Mouse (Mus musculus) right cerebral cortex, postnatal 14 days (tissue): ENCODE measurements around the gene Lsr.
"Not testable (repeated sequence)": the region's sequence is repeated elsewhere in the genome, so short reads cannot be mapped to it uniquely, and the experiment has no call there.

Source experiments
- DNase-seq: peaks from one replicate; pipeline ENCODE4 v3.0.0; 2022

The Lsr gene

DNA sequence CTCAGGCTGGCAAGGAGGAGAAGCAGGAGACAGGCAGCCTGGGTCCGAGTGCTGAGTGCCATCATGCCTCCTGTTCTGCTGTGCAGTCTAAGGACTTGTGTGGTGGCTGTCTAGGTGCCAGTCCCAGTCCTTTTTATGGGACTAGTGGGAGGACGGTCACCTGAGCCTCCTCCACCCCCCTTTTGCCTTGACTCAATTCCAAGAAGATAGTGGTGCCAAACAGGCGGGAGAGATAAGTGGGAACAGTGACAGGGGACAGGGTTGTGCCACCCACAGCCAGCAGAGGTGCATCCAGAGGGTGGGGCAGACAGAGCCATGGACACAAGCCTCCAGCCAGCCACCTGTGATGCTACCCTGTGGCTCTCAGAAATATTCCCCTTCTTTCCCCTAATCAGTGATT, 49.2 kb downstream of the Lsr start:
- no peak for DNase-seq

DNA sequence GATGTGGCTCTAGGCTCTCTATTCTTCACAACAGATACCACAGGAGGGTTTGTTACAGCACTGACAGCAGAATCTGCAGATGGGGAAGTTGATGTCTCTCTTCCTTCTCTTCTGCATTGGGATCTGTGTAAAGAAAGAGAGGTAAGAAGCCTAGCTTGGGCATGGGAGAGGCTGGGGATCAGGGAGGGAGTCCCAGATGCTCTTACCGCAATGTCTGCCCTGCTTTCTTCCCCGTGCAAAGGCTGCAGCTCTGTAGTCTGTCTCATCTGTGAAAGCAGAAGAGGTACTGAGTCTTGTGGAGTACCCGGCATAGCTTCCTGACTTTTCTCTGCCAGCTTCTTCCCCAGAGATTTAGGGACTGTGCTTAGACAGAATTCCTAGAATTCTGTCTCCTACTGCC, 50.8 kb downstream of the Lsr start:
- DNase-seq: not testable (repeated sequence)

GRCm38 (mm10) chr7:30920217-30920616, 53.0 kb downstream of the Lsr start:
- no peak for DNase-seq

DNA sequence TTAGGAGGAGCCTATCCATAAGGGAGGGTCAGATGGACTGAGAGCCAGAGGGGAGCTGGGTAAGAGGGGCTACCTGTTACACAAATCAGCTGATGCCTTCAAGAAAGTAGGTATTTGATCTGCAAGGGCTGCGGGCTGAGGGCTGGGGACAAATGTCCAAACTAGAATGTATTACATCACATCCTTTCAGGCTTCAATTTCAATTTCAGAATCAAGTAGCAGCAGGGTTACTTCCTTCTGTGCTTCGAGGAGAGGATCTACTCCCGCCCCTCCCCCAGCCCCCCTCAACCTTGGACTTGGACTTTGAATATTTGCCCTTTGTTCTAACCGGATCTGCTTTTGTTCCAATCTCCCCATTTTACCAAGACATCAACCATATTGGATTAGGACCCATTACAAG, 56.0 kb downstream of the Lsr start:
- DNase-seq: no peak

- no peak for DNase-seq
These were observed 56.6 kb downstream of the Lsr start for GRCm38 (mm10) chr7:30916713-30917112.

DNA sequence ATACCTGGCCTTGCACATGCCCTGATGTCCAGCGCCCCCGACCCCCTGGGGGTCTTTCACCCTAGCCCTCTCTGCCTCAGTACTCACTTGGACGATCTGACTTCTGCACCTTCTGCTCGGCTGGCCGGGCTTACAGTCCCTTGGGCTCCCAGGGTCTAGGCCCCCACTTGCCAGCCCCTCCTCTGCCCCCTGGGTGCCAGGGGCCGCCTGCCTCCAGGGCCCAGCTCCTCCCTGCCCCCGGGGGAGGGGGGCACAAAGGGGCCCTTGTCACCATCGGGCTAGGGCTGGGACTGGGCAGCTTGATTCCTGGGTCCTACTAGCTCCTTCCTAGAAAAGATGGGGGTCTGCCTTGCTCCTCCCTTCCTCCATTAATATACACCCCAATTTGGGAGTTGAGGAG, 58.5 kb downstream of the Lsr start, which contains the start of gene Mag:
TSS of gene Mag (minus strand) at position 142 of the 400 bp plus-strand sequence.
- no peak for DNase-seq

GRCm38 (mm10) chr7:30909773-30910172, 63.5 kb downstream of the Lsr start:
- no peak for DNase-seq

- no peak for DNase-seq
These were observed 64.3 kb downstream of the Lsr start for GRCm38 (mm10) chr7:30908992-30909431.

GRCm38 (mm10) chr7:30908277-30908991, 64.8 kb downstream of the Lsr start:
- no peak for DNase-seq
